Mouse (Mus musculus): ENCODE results near the gene Smarcd3. TPM values are rescaled to one million over a fixed set of nuclear protein-coding genes. Genes with fewer than 3 reads are reported as not detected.

The Smarcd3 gene
- total and polyA plus RNA-seq, 3 experiments = 2.7 to 16.5 TPM; not detected in 1

DNA sequence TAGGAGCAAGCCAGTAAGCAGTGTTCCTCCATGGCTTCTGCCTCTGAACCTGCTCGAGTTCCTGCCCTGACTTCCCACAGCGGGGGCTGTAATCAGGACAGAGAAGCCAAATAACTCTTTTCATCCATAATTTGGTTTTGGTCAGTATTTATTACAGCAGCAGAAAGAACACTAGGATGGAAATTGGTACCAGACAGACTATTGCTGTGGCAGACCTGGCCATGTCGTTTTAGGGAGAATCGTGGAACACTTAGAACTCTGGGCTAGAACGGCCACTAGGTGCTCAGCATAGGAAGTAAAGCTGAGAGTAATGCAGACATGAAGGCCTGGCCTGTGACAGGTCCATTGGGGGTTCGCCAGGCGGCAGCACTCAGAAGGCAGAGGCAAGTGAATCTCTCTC, 25.5 kb upstream of the Smarcd3 start:
- no peak for DNase-seq (ENCODE audit: low read depth, low spot score)
- no peak overlapping the region for H3K27ac ChIP-seq (ENCODE audit: control insufficient read depth, low read depth, low read length)

GRCm38 (mm10) chr5:24649231-24649630, 25.0 kb upstream of the Smarcd3 start:
- H3K9me3 ChIP-seq (replicated peaks; ENCODE audit: insufficient read depth, low read length) = no peaks in the 10 kb centered on the region
- peaks cover 0 to 7% of the 10 kb centered on the region in 2 experiments; a peak in 2 of 4 replicates for H3K4me1 ChIP-seq (ENCODE audit: control insufficient read depth in 1 of 2, insufficient read depth in 2 of 2, low read length in 2 of 2)
- DNase-seq (ENCODE audit: low read depth, low spot score) = no peak
- no peaks in the 10 kb centered on the region for H3K79me2 ChIP-seq (ENCODE audit: control insufficient read depth, insufficient read depth, low read length, poor library complexity)
- no peak overlapping the region for H3K9ac ChIP-seq (ENCODE audit: control insufficient read depth, low read depth, low read length, poor library complexity, severe bottlenecking)
- H3K4me3 ChIP-seq (ENCODE audit: control insufficient read depth in 1 of 2, insufficient read depth in 1 of 2, low read depth in 2 of 2, low read length in 2 of 2) = no peak overlapping the region
- H3K27me3 ChIP-seq (ENCODE audit: control insufficient read depth in 1 of 2, insufficient read depth in 2 of 2, low read length in 2 of 2) = peaks cover 0 to 4% of the 10 kb centered on the region in 2 experiments; a peak in 3 of 4 replicates
- no peak overlapping the region for H3K27ac ChIP-seq (ENCODE audit: control insufficient read depth, low read depth, low read length)
- peaks cover 0 to 5% of the 10 kb centered on the region in 2 experiments; a peak in 1 of 4 replicates for H3K36me3 ChIP-seq (ENCODE audit: control insufficient read depth in 1 of 2, insufficient read depth in 2 of 2, low read length in 2 of 2)
- TF ChIP-seq USF1 (IDR thresholded peaks at IDR 0.05; ENCODE audit: low read depth, low read length) (no peak), MYC (IDR thresholded peaks at IDR 0.05; ENCODE audit: low read depth, low read length) (no peak), BHLHE40 (IDR thresholded peaks at IDR 0.05; ENCODE audit: borderline replicate concordance, low read depth, low read length) (no peak), E2F4 (IDR thresholded peaks at IDR 0.05; ENCODE audit: borderline replicate concordance, low read depth, low read length) (no peak), MEF2A (IDR thresholded peaks at IDR 0.05; ENCODE audit: extremely low read depth, insufficient replicate concordance, low read depth, low read length, poor library complexity, severe bottlenecking) (no peak), TAL1 (IDR thresholded peaks at IDR 0.05; ENCODE audit: low read length) (no peak), ZMIZ1 (IDR thresholded peaks at IDR 0.05; ENCODE audit: low read depth, low read length) (no peak), HCFC1 (IDR thresholded peaks at IDR 0.05; ENCODE audit: low read depth, low read length) (no peak), POLR2A (IDR thresholded peaks at IDR 0.05; ENCODE audit: control insufficient read depth in 1 of 2, insufficient read depth in 1 of 2, low read depth in 1 of 2, low read length in 2 of 2, poor library complexity in 1 of 2) (no peak), MXI1 (IDR thresholded peaks at IDR 0.05; ENCODE audit: low read depth, low read length) (no peak), RCOR1 (IDR thresholded peaks at IDR 0.05; ENCODE audit: low read depth, low read length) (no peak), SMC3 (IDR thresholded peaks at IDR 0.05; ENCODE audit: low read depth, low read length) (no peak), KAT2A (conservative IDR thresholded peaks at IDR 0.05; ENCODE audit: low read depth, low read length) (no peak), CHD2 (IDR thresholded peaks at IDR 0.05; ENCODE audit: low read length) (no peak), GATA1 (IDR thresholded peaks at IDR 0.05; ENCODE audit: low read depth, low read length) (no peak), TCF12 (IDR thresholded peaks at IDR 0.05; ENCODE audit: low read depth, low read length) (no peak), ZC3H11A (IDR thresholded peaks at IDR 0.05; ENCODE audit: low read depth, low read length) (no peak), NRF1 (IDR thresholded peaks at IDR 0.05; ENCODE audit: insufficient read depth, low read depth, low read length, poor library complexity, severe bottlenecking) (no peak), USF2 (IDR thresholded peaks at IDR 0.05; ENCODE audit: borderline replicate concordance in 1 of 2, insufficient read depth in 1 of 2, low read depth in 1 of 2, low read length in 2 of 2) (no peak)

More for the DNA sequence above, 25.5 kb upstream of the Smarcd3 start:
- Histone ChIP-seq H3K9me3 (replicated peaks; ENCODE audit: insufficient read depth, low read length) (no peaks in the 10 kb centered on the region), H3K9ac (ENCODE audit: control insufficient read depth, low read depth, low read length, poor library complexity, severe bottlenecking) (no peak overlapping the region), H3K79me2 (ENCODE audit: control insufficient read depth, insufficient read depth, low read length, poor library complexity) (no peaks in the 10 kb centered on the region), H3K27me3 (ENCODE audit: control insufficient read depth in 1 of 2, insufficient read depth in 2 of 2, low read length in 2 of 2) (peaks cover 0 to 4% of the 10 kb centered on the region in 2 experiments; a peak in 3 of 4 replicates), H3K4me1 (ENCODE audit: control insufficient read depth in 1 of 2, insufficient read depth in 2 of 2, low read length in 2 of 2) (peaks cover 0 to 7% of the 10 kb centered on the region in 2 experiments; a peak in 2 of 4 replicates), H3K4me3 (ENCODE audit: control insufficient read depth in 1 of 2, insufficient read depth in 1 of 2, low read depth in 2 of 2, low read length in 2 of 2) (no peak overlapping the region), H3K36me3 (ENCODE audit: control insufficient read depth in 1 of 2, insufficient read depth in 2 of 2, low read length in 2 of 2) (peaks cover 0 to 5% of the 10 kb centered on the region in 2 experiments; a peak in 1 of 4 replicates)
- TF ChIP-seq ZKSCAN1 (IDR thresholded peaks at IDR 0.05; ENCODE audit: low read depth, low read length) = no peak

Data from MEL (cell line).